Mouse (Mus musculus): Measurements from ENCODE around the gene Frmd6. TPM values are rescaled to one million over a fixed set of nuclear protein-coding genes. Genes with fewer than 3 reads are reported as not detected.

Gene Frmd6
- polyA plus RNA-seq, 1 experiment from 2014 or later = 9.3 TPM

GRCm38 (mm10) chr12:70883141-70883540, 57.8 kb downstream of the Frmd6 start:
- 91% methylated on average over 14 of the region's 14 CpGs for WGBS
- no peaks in the 10 kb centered on the region for H3K9me3 ChIP-seq (replicated peaks)
- H3K36me3 ChIP-seq = peaks cover 10% of the 10 kb centered on the region
- H3K4me3 ChIP-seq (replicated peaks) = no peak overlapping the region
- H3K27ac ChIP-seq (replicated peaks) = no peak overlapping the region
- H3K27me3 ChIP-seq (replicated peaks) = no peaks in the 10 kb centered on the region
- H3K4me2 ChIP-seq = no peak overlapping the region
- ATAC-seq (ENCODE audit: low FRiP score) = no peak
- H3K4me1 ChIP-seq = peaks cover 25% of the 10 kb centered on the region
- no peak overlapping the region for H3K9ac ChIP-seq (replicated peaks)

GRCm38 (mm10) chr12:70884113-70884512, 58.8 kb downstream of the Frmd6 start:
- no peak for ATAC-seq (ENCODE audit: low FRiP score)
- Histone ChIP-seq H3K9ac (replicated peaks) (no peak overlapping the region), H3K4me3 (replicated peaks) (no peak overlapping the region), H3K4me2 (no peak overlapping the region), H3K27me3 (replicated peaks) (no peaks in the 10 kb centered on the region), H3K27ac (replicated peaks) (no peak overlapping the region), H3K4me1 (peaks cover 25% of the 10 kb centered on the region), H3K36me3 (peaks cover 5% of the 10 kb centered on the region; the same call in 1 of the 2 replicates), H3K9me3 (replicated peaks) (no peaks in the 10 kb centered on the region)
- 91% methylated on average over 7 of the region's 7 CpGs for WGBS

- H3K4me2 ChIP-seq = no peak overlapping the region
- WGBS = 89% methylated on average over 5 of the region's 6 CpGs
- H3K4me3 ChIP-seq (replicated peaks) = no peak overlapping the region
- no peak for ATAC-seq (ENCODE audit: low FRiP score)
- H3K36me3 ChIP-seq = peaks cover 5% of the 10 kb centered on the region; the same call in 1 of the 2 replicates
- H3K9me3 ChIP-seq (replicated peaks) = no peaks in the 10 kb centered on the region
- H3K27me3 ChIP-seq (replicated peaks) = no peaks in the 10 kb centered on the region
- no peak overlapping the region for H3K9ac ChIP-seq (replicated peaks)
- H3K4me1 ChIP-seq = peaks cover 23% of the 10 kb centered on the region
- H3K27ac ChIP-seq (replicated peaks) = no peak overlapping the region
Measured at GRCm38 (mm10) chr12:70884973-70885372, 59.7 kb downstream of the Frmd6 start.

- ATAC-seq (ENCODE audit: low FRiP score) = no peak
- no peak overlapping the region for H3K27ac ChIP-seq (replicated peaks)
- 84% methylated on average over 10 of the region's 10 CpGs for WGBS
Measured at GRCm38 (mm10) chr12:70885576-70885975, 60.3 kb downstream of the Frmd6 start.

GRCm38 (mm10) chr12:70890405-70890804, 65.1 kb downstream of the Frmd6 start:
- Histone ChIP-seq H3K4me3 (replicated peaks) (no peak overlapping the region), H3K27ac (replicated peaks) (no peak overlapping the region), H3K4me2 (no peak overlapping the region), H3K36me3 (peaks cover 26% of the 10 kb centered on the region), H3K4me1 (no peaks in the 10 kb centered on the region), H3K9ac (replicated peaks) (no peak overlapping the region), H3K9me3 (replicated peaks) (no peaks in the 10 kb centered on the region), H3K27me3 (replicated peaks) (no peaks in the 10 kb centered on the region)
- no peak for ATAC-seq (ENCODE audit: low FRiP score)
- 87% methylated on average over 5 of the region's 5 CpGs for WGBS

More at GRCm38 (mm10) chr12:70885576-70885975, 60.3 kb downstream of the Frmd6 start:
- H3K9me3 ChIP-seq (replicated peaks) = no peaks in the 10 kb centered on the region
- no peak overlapping the region for H3K4me3 ChIP-seq (replicated peaks)
- peaks cover 5% of the 10 kb centered on the region; the same call in 1 of the 2 replicates for H3K36me3 ChIP-seq
- H3K27me3 ChIP-seq (replicated peaks) = no peaks in the 10 kb centered on the region
- H3K4me2 ChIP-seq = no peak overlapping the region
- H3K4me1 ChIP-seq = peaks cover 17% of the 10 kb centered on the region
- H3K9ac ChIP-seq (replicated peaks) = no peak overlapping the region

GRCm38 (mm10) chr12:70890874-70891470, 65.7 kb downstream of the Frmd6 start:
- no peak overlapping the region for H3K9ac ChIP-seq (replicated peaks)
- H3K4me1 ChIP-seq = no peaks in the 10 kb centered on the region
- H3K4me3 ChIP-seq (replicated peaks) = no peak overlapping the region
- no peak overlapping the region for H3K4me2 ChIP-seq
- ATAC-seq (ENCODE audit: low FRiP score) = no peak
- 95% methylated on average over 8 of the region's 8 CpGs for WGBS
- no peaks in the 10 kb centered on the region for H3K27me3 ChIP-seq (replicated peaks)
- no peaks in the 10 kb centered on the region for H3K9me3 ChIP-seq (replicated peaks)
- H3K27ac ChIP-seq (replicated peaks) = no peak overlapping the region
- peaks cover 26% of the 10 kb centered on the region for H3K36me3 ChIP-seq

GRCm38 (mm10) chr12:70895275-70895674, 70.0 kb downstream of the Frmd6 start:
- no peaks in the 10 kb centered on the region for H3K9me3 ChIP-seq (replicated peaks)
- no peak overlapping the region for H3K9ac ChIP-seq (replicated peaks)
- no peak for ATAC-seq (ENCODE audit: low FRiP score)
- no peak overlapping the region for H3K4me2 ChIP-seq
- H3K27ac ChIP-seq (replicated peaks) = no peak overlapping the region
- peaks cover 46% of the 10 kb centered on the region for H3K36me3 ChIP-seq
- H3K27me3 ChIP-seq (replicated peaks) = no peaks in the 10 kb centered on the region
- no peaks in the 10 kb centered on the region for H3K4me1 ChIP-seq
- H3K4me3 ChIP-seq (replicated peaks) = no peak overlapping the region
- WGBS = 89% methylated on average over 7 of the region's 7 CpGs

- 91% methylated on average over 10 of the region's 10 CpGs for WGBS
- Histone ChIP-seq H3K4me3 (replicated peaks) (no peak overlapping the region), H3K27ac (replicated peaks) (no peak overlapping the region), H3K36me3 (peaks cover 43% of the 10 kb centered on the region), H3K4me1 (no peaks in the 10 kb centered on the region), H3K4me2 (no peak overlapping the region), H3K27me3 (replicated peaks) (no peaks in the 10 kb centered on the region), H3K9ac (replicated peaks) (no peak overlapping the region), H3K9me3 (replicated peaks) (no peaks in the 10 kb centered on the region)
- ATAC-seq (ENCODE audit: low FRiP score) = no peak
Measured at GRCm38 (mm10) chr12:70896068-70896467, 70.8 kb downstream of the Frmd6 start.

GRCm38 (mm10) chr12:70897434-70897833, 72.1 kb downstream of the Frmd6 start:
- H3K4me2 ChIP-seq = no peak overlapping the region
- no peak overlapping the region for H3K4me3 ChIP-seq (replicated peaks)
- H3K4me1 ChIP-seq = no peaks in the 10 kb centered on the region
- H3K36me3 ChIP-seq = peaks cover 34% of the 10 kb centered on the region
- ATAC-seq (ENCODE audit: low FRiP score) = no peak
- H3K9me3 ChIP-seq (replicated peaks) = no peaks in the 10 kb centered on the region
- no peaks in the 10 kb centered on the region for H3K27me3 ChIP-seq (replicated peaks)
- no peak overlapping the region for H3K9ac ChIP-seq (replicated peaks)
- H3K27ac ChIP-seq (replicated peaks) = no peak overlapping the region
- WGBS = 89% methylated on average over 8 of the region's 8 CpGs

- no peak overlapping the region for H3K27ac ChIP-seq (replicated peaks)
- no peak for ATAC-seq (ENCODE audit: low FRiP score)
Measured at GRCm38 (mm10) chr12:70898450-70898849, 73.1 kb downstream of the Frmd6 start.

GRCm38 (mm10) chr12:70904471-70904870, 79.2 kb downstream of the Frmd6 start:
- peaks cover 11% of the 10 kb centered on the region for H3K36me3 ChIP-seq
- no peak overlapping the region for H3K27ac ChIP-seq (replicated peaks)
- H3K9me3 ChIP-seq (replicated peaks) = no peaks in the 10 kb centered on the region
- H3K4me1 ChIP-seq = no peaks in the 10 kb centered on the region
- no peaks in the 10 kb centered on the region for H3K27me3 ChIP-seq (replicated peaks)
- no peak overlapping the region for H3K9ac ChIP-seq (replicated peaks)
- no peak overlapping the region for H3K4me2 ChIP-seq
- no peak overlapping the region for H3K4me3 ChIP-seq (replicated peaks)
- ATAC-seq (ENCODE audit: low FRiP score) = no peak
- WGBS = 93% methylated on average over 10 of the region's 10 CpGs

More at GRCm38 (mm10) chr12:70898450-70898849, 73.1 kb downstream of the Frmd6 start:
- Histone ChIP-seq H3K36me3 (peaks cover 43% of the 10 kb centered on the region), H3K9ac (replicated peaks) (no peak overlapping the region), H3K27me3 (replicated peaks) (no peaks in the 10 kb centered on the region), H3K4me3 (replicated peaks) (no peak overlapping the region), H3K4me1 (no peaks in the 10 kb centered on the region), H3K9me3 (replicated peaks) (no peaks in the 10 kb centered on the region), H3K4me2 (no peak overlapping the region)
- 86% methylated on average over 8 of the region's 8 CpGs for WGBS

GRCm38 (mm10) chr12:70906867-70907266, 81.6 kb downstream of the Frmd6 start:
- no peaks in the 10 kb centered on the region for H3K27me3 ChIP-seq (replicated peaks)
- H3K4me3 ChIP-seq (replicated peaks) = no peak overlapping the region
- no peak overlapping the region for H3K27ac ChIP-seq (replicated peaks)
- no peaks in the 10 kb centered on the region for H3K9me3 ChIP-seq (replicated peaks)
- peaks cover 10% of the 10 kb centered on the region for H3K36me3 ChIP-seq
- no peak overlapping the region for H3K9ac ChIP-seq (replicated peaks)
- H3K4me2 ChIP-seq = no peak overlapping the region
- peaks cover 9% of the 10 kb centered on the region for H3K4me1 ChIP-seq
- ATAC-seq (ENCODE audit: low FRiP score) = no peak
- 85% methylated on average over 9 of the region's 9 CpGs for WGBS
